Mouse (Mus musculus) intestine, postnatal 0 days (tissue): ENCODE measurements around the gene Pex10. TPM values are rescaled to one million over a fixed set of nuclear protein-coding genes. Genes with fewer than 3 reads are reported as not detected.
A peak's percentile ranks its signal among the peaks of the same experiment; 100 is the strongest.

Source experiments
- ATAC-seq: fragments of 200-750 bp; cut with Nextera tagmentation; 2 replicates; pipeline ENCODE4 v1.8.0; 2017; ENCODE audit warnings: mild to moderate bottlenecking, moderate TSS enrichment, moderate library complexity
- H3K27ac ChIP-seq: fragments of 300-500 bp; sonication (generic); 2 replicates; pipeline ENCODE4 v1.5.1; 2014; ENCODE audit warnings: mild to moderate bottlenecking, low read depth, low read length, moderate library complexity
- H3K27me3 ChIP-seq: fragments of 300-500 bp; sonication (generic); replicated peaks from 2 replicates; pipeline ENCODE4 v1.6.1; 2014; ENCODE audit warnings: low read length, mixed read lengths; ENCODE audit not compliant: control insufficient read depth, insufficient read depth
- H3K36me3 ChIP-seq: fragments of 300-500 bp; sonication (generic); 2 replicates; pipeline ENCODE4 v1.6.1; 2014; ENCODE audit warnings: mild to moderate bottlenecking, moderate library complexity; ENCODE audit not compliant: control insufficient read depth, insufficient read depth
- H3K4me1 ChIP-seq: fragments of 300-500 bp; sonication (generic); replicated peaks from 2 replicates; pipeline ENCODE4 v1.6.1; 2014; ENCODE audit warnings: antibody characterized with exemption, low read length, mixed read lengths; ENCODE audit not compliant: control insufficient read depth, insufficient read depth
- H3K4me2 ChIP-seq: fragments of 300-500 bp; sonication (generic); replicated peaks from 2 replicates; pipeline ENCODE4 v1.6.1; 2014; ENCODE audit warnings: low read depth, mild to moderate bottlenecking, moderate library complexity
- H3K4me3 ChIP-seq: fragments of 300-500 bp; sonication (generic); 2 replicates; pipeline ENCODE4 v1.5.1; 2014; ENCODE audit warnings: low read depth, low read length
- H3K9ac ChIP-seq: fragments of 300-500 bp; sonication (generic); 2 replicates; pipeline ENCODE4 v1.6.1; 2014; ENCODE audit warnings: mild to moderate bottlenecking, low read depth, low read length
- H3K9me3 ChIP-seq: fragments of 300-500 bp; sonication (generic); 2 replicates; pipeline ENCODE4 v1.6.1; 2016; ENCODE audit warnings: mixed run types; ENCODE audit not compliant: control insufficient read depth
- CTCF ChIP-seq: sonication (generic); IDR thresholded peaks from 2 replicates; pipeline ENCODE4 v1.5.1; 2016; ENCODE audit warnings: low read depth, mild to moderate bottlenecking, control low read depth, antibody characterized with exemption, moderate library complexity
- WGBS: fragments of 180-500 bp; shearing (Covaris S2); extraction: QIAGEN DNeasy Blood & Tissue Kit; methylation state at CpG from one replicate; pipeline ENCODE4 v1.1.7; 2014; 5-methylcytosine and 5-hydroxymethylcytosine counted together
- polyA plus RNA-seq: library from polyadenylated mRNA; unstranded; fragments of >200 nt; fragmentation: Nextera tagmentation; extraction: Ambion mirVana; gene quantifications from 2 replicates; pipeline ENCODE4 v1.2.1, GENCODE M21; 2015

Gene Pex10
- polyA plus RNA-seq, 1 experiment from 2014 or later = 11.7 TPM

GRCm38 (mm10) chr4:155090147-155090546 is 23.3 kb downstream of the Pex10 start:
- no peak for ATAC-seq
- no peaks in the 10 kb centered on the region for H3K9me3 ChIP-seq

GRCm38 (mm10) chr4:155090688-155091449 is 24.1 kb downstream of the Pex10 start:
- Histone ChIP-seq H3K9me3 (no peaks in the 10 kb centered on the region), H3K27ac (no peak overlapping the region), H3K4me3 (no peak overlapping the region), H3K36me3 (peaks cover 8% of the 10 kb centered on the region; the same call in 1 of the 2 replicates), H3K4me1 (0 out of 2 replicates have a peak, but pooled peaks cover 3% of the 10 kb centered on the region), H3K9ac (no peak overlapping the region), H3K4me2 (no peak overlapping the region), H3K27me3 (no peaks in the 10 kb centered on the region)
- TF ChIP-seq CTCF = no peak
- no peak for ATAC-seq
- WGBS = 88% methylated on average over 13 of the region's 13 CpGs

More at GRCm38 (mm10) chr4:155090147-155090546, 23.3 kb downstream of the Pex10 start:
- TF ChIP-seq CTCF = no peak
- Histone ChIP-seq H3K4me3 (no peak overlapping the region), H3K4me1 (0 out of 2 replicates have a peak, but pooled peaks cover 3% of the 10 kb centered on the region), H3K27ac (no peak overlapping the region), H3K4me2 (no peak overlapping the region), H3K27me3 (no peaks in the 10 kb centered on the region), H3K9ac (no peak overlapping the region), H3K36me3 (peaks cover 8% of the 10 kb centered on the region; the same call in 1 of the 2 replicates)
- 93% methylated on average over 4 of the region's 4 CpGs for WGBS

- TF ChIP-seq CTCF = no peak
- no peak overlapping the region for H3K27ac ChIP-seq
- no peak overlapping the region for H3K4me2 ChIP-seq
- no peaks in the 10 kb centered on the region for H3K4me1 ChIP-seq
- no peaks in the 10 kb centered on the region for H3K27me3 ChIP-seq
- ATAC-seq = no peak
- no peak overlapping the region for H3K9ac ChIP-seq
- H3K4me3 ChIP-seq = no peak overlapping the region
- no peaks in the 10 kb centered on the region for H3K9me3 ChIP-seq
- H3K36me3 ChIP-seq = peaks cover 8% of the 10 kb centered on the region; the same call in 1 of the 2 replicates
- WGBS = 93% methylated on average over 19 of the region's 19 CpGs
These were observed 26.1 kb downstream of the Pex10 start for GRCm38 (mm10) chr4:155092718-155093430.

GRCm38 (mm10) chr4:155093431-155094149 is 26.8 kb downstream of the Pex10 start:
- H3K36me3 ChIP-seq = peaks cover 8% of the 10 kb centered on the region; the same call in 1 of the 2 replicates
- no peak overlapping the region for H3K27ac ChIP-seq
- TF ChIP-seq CTCF = no peak; the same call in 1 of the 2 replicates
- H3K9ac ChIP-seq = no peak overlapping the region
- no peak for ATAC-seq
- no peak overlapping the region for H3K4me3 ChIP-seq
- no peak overlapping the region for H3K4me2 ChIP-seq
- no peaks in the 10 kb centered on the region for H3K4me1 ChIP-seq
- H3K9me3 ChIP-seq = no peaks in the 10 kb centered on the region
- no peaks in the 10 kb centered on the region for H3K27me3 ChIP-seq
- 76% methylated on average over 7 of the region's 7 CpGs for WGBS

GRCm38 (mm10) chr4:155094565-155094964 is 27.7 kb downstream of the Pex10 start:
- H3K4me2 ChIP-seq = no peak overlapping the region
- no peak overlapping the region for H3K27ac ChIP-seq
- 0 out of 2 replicates have a peak, but pooled peaks have one; percentile 41 for ATAC-seq
- no peaks in the 10 kb centered on the region for H3K27me3 ChIP-seq
- H3K4me1 ChIP-seq = no peaks in the 10 kb centered on the region
- peak; percentile 83 for TF ChIP-seq CTCF
- WGBS = 54% methylated on average over 3 of the region's 3 CpGs
- no peak overlapping the region for H3K4me3 ChIP-seq
- peaks cover 8% of the 10 kb centered on the region; the same call in 1 of the 2 replicates for H3K36me3 ChIP-seq
- no peak overlapping the region for H3K9ac ChIP-seq
- no peaks in the 10 kb centered on the region for H3K9me3 ChIP-seq
